Mouse (Mus musculus) megakaryocyte, embryonic 14.5 days (primary cell): Measurements from ENCODE around the gene Dnmt3c.

Experiments used
- FLI1 ChIP-seq: IDR thresholded peaks from 2 replicates; pipeline ENCODE4 v1.6.1; 2012; ENCODE audit warnings: low read length, inconsistent platforms, mixed read lengths
- GATA1 ChIP-seq: IDR thresholded peaks from 3 replicates; pipeline ENCODE4 v1.6.1; 2012; ENCODE audit warnings: mixed read lengths, low read length, inconsistent platforms, borderline replicate concordance

DNA sequence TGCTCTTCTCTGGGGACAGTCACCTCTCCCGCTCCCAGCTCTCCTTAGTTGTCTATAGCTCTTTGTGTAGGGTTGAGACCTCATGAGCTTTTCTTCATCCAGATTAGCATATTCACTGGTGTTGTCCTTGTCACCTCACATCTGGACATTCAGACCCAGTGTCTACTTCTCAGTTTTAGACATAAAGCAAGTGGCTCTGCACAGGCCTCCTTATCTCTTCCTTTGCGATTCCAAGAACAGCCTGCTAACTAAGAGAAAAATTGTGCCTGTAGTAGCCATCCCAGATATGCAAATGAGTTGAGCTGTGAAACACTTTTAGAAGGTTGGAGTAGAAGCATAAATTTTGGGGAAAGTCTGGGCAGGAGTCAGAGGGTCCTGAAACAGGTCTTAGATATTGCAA is 28.0 kb downstream of the Dnmt3c start:
- TF ChIP-seq GATA1 = no peak
- TF ChIP-seq FLI1 = no peak
